Mouse (Mus musculus): ENCODE data around the gene Eps8l3.

Gene Eps8l3

DNA sequence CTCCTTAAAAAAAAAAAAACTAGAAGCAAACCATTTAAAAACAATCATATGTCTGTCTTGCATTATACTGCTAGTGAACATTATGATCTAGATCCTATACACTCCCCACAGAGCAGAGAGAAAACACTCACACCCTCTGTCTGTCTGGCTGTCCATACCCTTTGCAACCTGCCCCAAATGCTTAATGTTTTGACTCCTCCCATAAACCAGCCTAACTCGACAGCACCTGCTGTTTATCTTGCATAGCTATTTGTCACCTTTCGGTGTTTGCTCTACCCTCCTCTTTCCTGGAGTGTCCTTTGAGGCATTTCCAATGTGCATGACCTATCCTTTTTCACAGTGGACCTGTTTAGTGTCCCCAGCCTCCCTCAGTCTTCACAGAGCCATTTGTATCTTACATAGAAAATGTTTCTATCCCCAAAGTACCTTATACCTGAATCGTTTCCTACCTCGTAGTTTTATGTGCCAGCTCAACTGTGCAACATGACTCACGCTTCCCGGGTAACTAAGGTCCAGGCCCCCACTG, 18.2 kb downstream of the Eps8l3 start:
- in situ Hi-C loops (cut with MboI, MseI) = loop anchor here (25.0 kb wide), 1 partner anchor 658 kb away; the partner anchor contains the start of genes A630076J17Rik and Prok1

GRCm38 (mm10) chr3:107895720-107896569, 18.9 kb downstream of the Eps8l3 start, which contains the start of gene Gstm5:
TSS of gene Gstm5 (plus strand) at chr3:107895821.
- in situ Hi-C loops (cut with MboI, MseI) = loop anchor here (25.0 kb wide), 1 partner anchor 659 kb away; the partner anchor contains the start of genes A630076J17Rik and Prok1

GRCm38 (mm10) chr3:107898691-107899090, 21.7 kb downstream of the Eps8l3 start:
- in situ Hi-C loops (cut with MboI, MseI) = loop anchor here (25.0 kb wide), 1 partner anchor 661 kb away; the partner anchor contains the start of genes A630076J17Rik and Prok1

- in situ Hi-C loops (cut with MboI, MseI) = no loop called here
Observed at GRCm38 (mm10) chr3:107900955-107901673, 24.1 kb downstream of the Eps8l3 start.

DNA sequence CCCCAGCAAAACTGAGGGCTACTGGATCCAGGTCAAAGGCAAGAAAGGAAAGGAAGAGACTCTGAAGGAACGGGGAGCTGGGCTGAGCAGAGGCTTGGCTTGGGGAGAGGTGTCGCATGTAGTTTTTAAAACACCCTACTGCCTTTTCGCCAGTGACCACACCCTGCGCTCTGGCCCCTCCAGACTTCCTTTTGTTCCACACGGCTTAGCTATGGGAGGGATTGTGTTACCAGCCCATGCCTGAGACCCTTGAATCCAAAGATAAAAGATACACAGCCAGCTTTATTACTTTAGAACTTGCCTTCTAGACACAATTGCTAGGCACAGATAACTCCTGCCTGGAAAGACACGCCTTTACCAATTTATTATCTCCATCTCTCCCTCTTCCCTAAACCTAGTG, 28.9 kb downstream of the Eps8l3 start:
- in situ Hi-C loops (cut with MboI, MseI) = no loop called here

- in situ Hi-C loops (cut with MboI, MseI) = no loop called here
Observed at GRCm38 (mm10) chr3:107916674-107917073, 39.6 kb downstream of the Eps8l3 start.

DNA sequence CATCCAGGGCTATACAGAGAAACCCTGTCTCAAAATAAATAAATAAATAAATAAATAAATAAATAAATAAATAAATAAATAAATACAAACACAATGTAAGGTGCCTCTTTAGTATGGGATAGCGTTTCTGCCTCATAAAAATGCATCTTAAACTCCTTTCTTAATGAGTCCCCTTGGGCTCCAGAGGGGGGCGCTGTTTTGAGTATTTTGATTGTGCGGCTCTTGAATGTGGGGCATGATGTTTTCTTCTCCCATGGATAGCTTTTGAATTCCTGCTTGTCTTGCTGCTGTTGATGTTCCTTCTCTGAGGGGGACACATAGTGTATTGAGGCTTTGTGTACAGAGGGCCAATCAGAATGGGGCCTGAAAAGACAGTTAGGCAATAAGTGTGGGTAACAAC, 40.1 kb downstream of the Eps8l3 start:
- in situ Hi-C loops (cut with MboI, MseI) = no loop called here

- in situ Hi-C loops (cut with MboI, MseI) = no loop called here
Observed at GRCm38 (mm10) chr3:107917783-107918408, 40.9 kb downstream of the Eps8l3 start.

GRCm38 (mm10) chr3:107920348-107920747, 43.3 kb downstream of the Eps8l3 start:
- in situ Hi-C loops (cut with MboI, MseI) = no loop called here

GRCm38 (mm10) chr3:107925335-107925734, 48.3 kb downstream of the Eps8l3 start:
- in situ Hi-C loops (cut with MboI, MseI) = no loop called here

GRCm38 (mm10) chr3:107927841-107928240, 50.8 kb downstream of the Eps8l3 start:
- in situ Hi-C loops (cut with MboI, MseI) = no loop called here

DNA sequence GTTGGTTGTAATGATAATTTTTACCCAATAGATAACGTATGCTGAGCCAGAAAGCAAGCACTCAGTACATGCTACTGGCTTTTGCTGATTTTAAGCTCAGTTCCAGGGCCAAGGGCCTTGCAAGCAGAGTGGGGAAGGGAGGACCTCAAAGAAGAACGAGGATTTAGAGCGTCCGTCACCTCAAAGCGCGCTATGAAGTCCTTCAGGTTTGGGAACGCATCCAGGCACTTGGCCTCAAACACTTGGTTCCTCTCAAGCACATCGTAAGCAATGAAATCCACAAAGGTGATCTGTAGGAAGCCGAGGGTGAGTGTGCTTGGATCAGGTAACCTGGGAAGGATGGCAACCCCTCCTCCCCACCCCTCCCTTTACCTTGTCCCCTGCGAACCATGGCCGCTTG, 51.7 kb downstream of the Eps8l3 start:
- in situ Hi-C loops (cut with MboI, MseI) = no loop called here

- in situ Hi-C loops (cut with MboI, MseI) = no loop called here
Observed at GRCm38 (mm10) chr3:107929243-107929642, 52.2 kb downstream of the Eps8l3 start.

GRCm38 (mm10) chr3:107929731-107930130, 52.7 kb downstream of the Eps8l3 start:
- in situ Hi-C loops (cut with MboI, MseI) = loop anchor here (5.0 kb wide), 1 partner anchor 223 kb away; the partner anchor contains the start of gene Gpr61

- in situ Hi-C loops (cut with MboI, MseI) = loop anchor here (5.0 kb wide), 1 partner anchor 221 kb away; the partner anchor contains the start of gene Gpr61
Observed at GRCm38 (mm10) chr3:107931134-107931533, 54.1 kb downstream of the Eps8l3 start.

- in situ Hi-C loops (cut with MboI, MseI) = loop anchor here (5.0 kb wide), 1 partner anchor 221 kb away; the partner anchor contains the start of gene Gpr61
Observed at GRCm38 (mm10) chr3:107931670-107932069, 54.6 kb downstream of the Eps8l3 start, which contains the start of gene Gstm7. TSS of gene Gstm7 (minus strand) at chr3:107931817.

DNA sequence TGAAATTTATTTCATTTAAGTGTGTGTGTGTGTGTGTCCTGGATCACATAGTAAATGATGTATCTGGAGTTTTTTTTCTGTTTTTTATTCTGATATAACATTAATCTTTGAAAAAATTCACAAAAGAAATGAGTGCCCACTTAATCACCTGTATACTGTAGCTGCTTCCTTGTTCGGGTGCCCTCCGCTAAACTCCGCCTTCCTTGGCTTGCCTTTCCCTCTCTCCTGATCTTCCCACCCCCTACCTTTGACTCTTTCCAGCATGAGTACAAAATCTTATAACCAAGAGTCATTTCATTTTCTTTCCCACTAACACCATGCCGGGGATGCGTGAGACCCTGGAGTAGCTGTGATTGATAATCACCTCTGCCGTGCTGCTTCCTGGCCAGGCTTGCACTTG, 55.1 kb downstream of the Eps8l3 start:
- in situ Hi-C loops (cut with MboI, MseI) = loop anchor here (5.0 kb wide), 1 partner anchor 220 kb away; the partner anchor contains the start of gene Gpr61

DNA sequence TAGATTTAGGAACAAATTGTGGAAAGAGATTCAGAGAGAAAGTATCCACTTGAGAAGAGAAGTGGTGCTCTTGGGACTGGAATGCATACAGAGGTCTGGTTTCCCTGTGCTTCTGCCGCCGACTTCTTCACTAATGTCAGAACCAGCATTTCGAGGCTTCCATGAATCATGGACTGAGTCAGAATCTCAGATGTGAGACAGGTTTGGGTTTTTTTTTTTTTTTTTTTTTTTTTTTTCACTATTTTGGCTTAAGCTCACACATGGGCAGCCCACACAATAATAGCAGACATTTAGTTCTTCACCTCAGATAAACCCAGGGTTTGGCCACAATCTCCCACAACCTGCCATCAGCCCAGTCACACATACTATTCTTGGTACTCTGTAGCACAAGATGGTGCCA, 58.2 kb downstream of the Eps8l3 start:
- in situ Hi-C loops (cut with MboI, MseI) = no loop called here

DNA sequence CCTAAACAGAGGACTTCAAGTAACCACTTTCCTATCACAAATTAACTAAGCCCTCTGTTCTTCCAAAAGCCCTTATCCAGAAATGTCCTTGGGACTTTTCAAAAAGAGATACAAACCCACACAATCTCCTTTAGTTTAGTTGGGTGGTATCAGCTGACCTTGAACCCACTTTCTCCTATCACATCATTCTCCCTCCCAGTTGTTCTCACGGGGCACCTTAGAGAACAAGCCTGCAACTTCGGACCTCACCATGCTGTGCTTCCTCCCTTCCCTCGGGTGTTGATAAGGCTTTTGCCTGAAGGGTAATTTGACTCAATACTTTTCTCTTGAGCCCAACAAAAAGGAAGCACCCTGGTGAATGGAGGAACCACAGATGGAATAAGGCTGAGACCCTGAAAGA, 58.9 kb downstream of the Eps8l3 start:
- in situ Hi-C loops (cut with MboI, MseI) = no loop called here

- in situ Hi-C loops (cut with MboI, MseI) = no loop called here
Observed at GRCm38 (mm10) chr3:107939403-107939802, 62.4 kb downstream of the Eps8l3 start.

DNA sequence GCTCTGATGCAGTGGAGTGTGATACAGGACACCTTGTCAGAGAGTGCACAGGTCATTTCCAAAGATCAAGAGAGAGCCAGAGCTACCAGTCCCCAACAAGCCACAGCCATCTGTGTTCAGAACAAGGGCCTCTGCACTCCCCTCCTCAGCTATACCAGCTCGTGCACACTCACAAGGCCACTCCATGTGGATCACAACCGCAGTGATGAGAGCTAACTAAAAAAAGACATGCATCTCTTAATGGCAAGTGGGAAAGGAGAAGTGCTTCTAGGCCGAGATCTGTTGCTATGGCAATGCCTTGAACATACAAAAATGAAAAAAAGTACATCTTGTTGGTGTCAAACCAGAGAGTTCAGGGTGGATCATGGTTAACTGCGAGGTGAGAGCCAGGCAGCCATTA, 62.8 kb downstream of the Eps8l3 start:
- in situ Hi-C loops (cut with MboI, MseI) = no loop called here

All from T-helper 2 cell (primary cell).